Mouse (Mus musculus): ENCODE results near the gene Pth2. TPM values are rescaled to one million over a fixed set of nuclear protein-coding genes. Genes with fewer than 3 reads are reported as not detected.

Pth2 gene
- polyA plus RNA-seq (2015; fragmentation: Nextera tagmentation; extraction: Ambion mirVana), result not detected in 2 replicates

DNA sequence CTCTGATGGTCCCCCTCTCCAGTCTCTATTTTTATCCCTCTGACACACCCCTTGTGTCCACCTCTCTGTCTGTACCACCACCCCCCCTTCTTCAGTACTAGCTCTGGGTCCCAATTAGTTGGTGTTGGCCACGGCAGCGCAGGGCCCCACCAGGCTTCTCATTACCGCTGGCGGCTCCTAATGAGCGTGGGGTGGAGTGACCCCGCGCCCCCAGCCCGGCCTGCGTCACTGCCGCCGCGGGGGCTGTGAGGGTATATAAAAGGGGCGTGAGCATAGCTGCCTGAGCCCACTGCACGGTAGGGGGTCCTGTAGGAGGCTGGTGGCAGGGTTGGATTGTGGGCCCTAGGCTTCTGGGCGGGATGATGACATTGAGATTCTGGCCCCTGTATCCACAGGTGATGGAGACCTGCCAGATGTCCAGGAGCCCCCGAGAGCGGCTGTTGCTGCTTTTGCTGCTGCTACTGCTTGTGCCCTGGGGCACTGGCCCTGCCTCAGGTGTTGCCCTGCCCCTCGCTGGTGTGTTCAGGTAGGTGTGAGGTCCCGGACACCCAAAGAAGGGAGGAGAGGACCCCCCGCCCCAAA is at the start of gene Pth2:
Gene Pth2, plus strand, starts transcription at position 100 of the 582 bp plus-strand sequence.
- no peak within 1 kb of the TSS for H3K27ac ChIP-seq
- H3K4me2 ChIP-seq, result peak within 1 kb of the TSS; percentile 66
- H3K27me3 ChIP-seq (replicated peaks), result peaks cover 98% of the 10 kb centered on the region
- H3K4me3 ChIP-seq (replicated peaks), result no peak within 1 kb of the TSS
- H3K4me1 ChIP-seq, result peaks cover 12% of the 10 kb centered on the region
- no peak for ATAC-seq (ENCODE audit: insufficient read depth, low FRiP score, low read depth)
- WGBS, result 18% methylated on average over 20 of the region's 20 CpGs
- H3K9ac ChIP-seq, result no peak within 1 kb of the TSS
- no peaks in the 10 kb centered on the region for H3K36me3 ChIP-seq
- H3K9me3 ChIP-seq, result no peaks in the 10 kb centered on the region

- H3K36me3 ChIP-seq, result peaks cover 4% of the 10 kb centered on the region
- H3K27me3 ChIP-seq (replicated peaks), result no peaks in the 10 kb centered on the region
- peaks cover 24% of the 10 kb centered on the region for H3K4me1 ChIP-seq
- H3K4me3 ChIP-seq (replicated peaks), result no peak overlapping the region
- H3K9ac ChIP-seq, result no peak overlapping the region
- no peak overlapping the region for H3K27ac ChIP-seq
- ATAC-seq (ENCODE audit: insufficient read depth, low FRiP score, low read depth), result no peak
- H3K4me2 ChIP-seq, result no peak overlapping the region
- no peaks in the 10 kb centered on the region for H3K9me3 ChIP-seq
- 76% methylated on average over 11 of the region's 11 CpGs for WGBS
Measured at GRCm38 (mm10) chr7:45131850-45132249, 48.9 kb upstream of the Pth2 start.

GRCm38 (mm10) chr7:45133446-45134159 is 47.2 kb upstream of the Pth2 start:
- Histone ChIP-seq H3K27ac (no peak overlapping the region), H3K4me1 (peaks cover 16% of the 10 kb centered on the region), H3K4me2 (no peak overlapping the region), H3K36me3 (no peaks in the 10 kb centered on the region), H3K4me3 (replicated peaks) (no peak overlapping the region), H3K9ac (no peak overlapping the region), H3K9me3 (no peaks in the 10 kb centered on the region), H3K27me3 (replicated peaks) (no peaks in the 10 kb centered on the region)
- ATAC-seq (ENCODE audit: insufficient read depth, low FRiP score, low read depth), result no peak
- 73% methylated on average over 8 of the region's 8 CpGs for WGBS

- Histone ChIP-seq H3K9me3 (no peaks in the 10 kb centered on the region), H3K27me3 (replicated peaks) (no peaks in the 10 kb centered on the region), H3K4me1 (peaks cover 11% of the 10 kb centered on the region), H3K4me3 (replicated peaks) (no peak overlapping the region; the same call in 1 of the 2 replicates), H3K9ac (no peak overlapping the region), H3K27ac (no peak overlapping the region), H3K36me3 (no peaks in the 10 kb centered on the region), H3K4me2 (peak overlapping the region; percentile 23)
- ATAC-seq (ENCODE audit: insufficient read depth, low FRiP score, low read depth), result 0 out of 2 replicates have a peak, but pooled peaks have one; percentile 23
- WGBS, result 11% methylated on average over 12 of the region's 12 CpGs
Measured at GRCm38 (mm10) chr7:45134544-45135026, 46.2 kb upstream of the Pth2 start.

DNA sequence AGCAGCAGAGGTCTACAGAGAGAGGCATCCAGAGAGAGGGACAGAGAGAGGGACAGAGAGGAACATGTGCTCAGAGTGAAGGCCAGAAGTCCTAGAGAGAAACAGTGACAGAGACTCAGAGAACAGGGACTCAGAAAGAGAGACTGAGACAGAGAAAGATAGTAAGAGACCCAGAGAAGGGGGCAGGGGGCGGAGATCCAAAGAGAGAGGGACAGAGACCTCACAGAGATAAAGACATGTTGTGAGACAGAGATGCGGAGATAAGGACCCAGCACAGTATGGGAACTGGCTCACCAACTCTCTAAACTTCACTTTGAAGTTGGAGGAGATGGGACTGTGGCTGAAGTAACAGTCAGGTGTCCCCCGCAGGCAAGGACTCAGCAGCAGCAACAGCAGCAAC is 45.4 kb upstream of the Pth2 start:
- 80% methylated on average over 3 of the region's 3 CpGs for WGBS
- Histone ChIP-seq H3K27me3 (replicated peaks) (no peaks in the 10 kb centered on the region), H3K9me3 (no peaks in the 10 kb centered on the region), H3K4me1 (peaks cover 6% of the 10 kb centered on the region), H3K9ac (0 out of 2 replicates have a peak overlapping the region, but pooled peaks have one; percentile 40), H3K27ac (no peak overlapping the region), H3K36me3 (no peaks in the 10 kb centered on the region), H3K4me3 (replicated peaks) (peak overlapping the region; percentile 68), H3K4me2 (peak overlapping the region; percentile 67)
- ATAC-seq (ENCODE audit: insufficient read depth, low FRiP score, low read depth), result no peak

- Histone ChIP-seq H3K36me3 (no peaks in the 10 kb centered on the region), H3K27ac (0 out of 2 replicates have a peak within 1 kb of the TSS, but pooled peaks have one; percentile 45)
- ATAC-seq (ENCODE audit: insufficient read depth, low FRiP score, low read depth), result peak; percentile 80
Measured at GRCm38 (mm10) chr7:45135993-45136567, 44.7 kb upstream of the Pth2 start, which contains the start of the genes Gm45713 and Flt3l. TSS of gene Gm45713 (minus strand) at chr7:45136231. TSS of gene Flt3l (minus strand) at chr7:45136432.

DNA sequence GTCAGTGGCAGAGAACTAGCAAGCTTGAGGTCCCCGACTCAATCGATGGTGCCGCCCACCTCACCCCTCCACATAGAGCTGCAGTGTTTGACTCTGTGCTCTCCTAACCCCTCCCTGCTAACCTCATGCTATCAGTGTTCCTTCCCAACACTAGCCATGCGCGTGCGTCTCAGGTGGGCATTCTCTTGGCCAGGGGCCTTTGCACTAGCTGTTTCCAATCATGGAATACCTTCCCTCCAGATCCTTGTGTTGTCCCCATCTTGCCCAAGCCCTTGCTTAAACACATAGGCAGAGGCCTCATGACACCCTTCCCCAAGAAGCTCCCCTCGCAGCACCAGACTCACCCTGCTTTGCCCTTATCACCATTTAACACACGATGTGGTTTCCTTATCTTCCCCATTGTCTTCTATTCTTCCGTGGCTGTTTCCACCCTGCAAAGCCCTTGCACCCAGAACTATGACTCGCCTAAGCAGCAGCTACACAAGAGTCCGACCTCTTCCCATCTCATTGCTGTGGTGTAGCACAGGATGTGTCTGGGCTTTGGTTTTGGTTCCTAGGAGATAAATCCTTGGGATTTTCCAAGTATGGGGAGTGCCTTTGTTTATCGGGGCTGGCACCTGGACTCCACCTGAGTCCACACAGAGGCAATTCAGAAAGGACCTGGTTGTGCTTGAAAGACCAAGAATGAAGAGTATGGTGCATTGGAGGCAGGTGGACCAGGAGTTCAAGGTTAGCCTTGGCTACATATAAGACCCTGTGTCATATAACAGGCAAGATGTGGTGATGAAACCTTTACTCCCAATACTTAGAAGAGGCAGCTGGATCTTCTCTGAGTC is 43.4 kb upstream of the Pth2 start:
- 64% methylated on average over 12 of the region's 12 CpGs for WGBS
- Histone ChIP-seq H3K27me3 (replicated peaks) (no peaks in the 10 kb centered on the region), H3K4me3 (replicated peaks) (no peak overlapping the region), H3K36me3 (0 out of 2 replicates have a peak, but pooled peaks cover 8% of the 10 kb centered on the region), H3K4me1 (peaks cover 6% of the 10 kb centered on the region), H3K4me2 (no peak overlapping the region), H3K9ac (no peak overlapping the region), H3K27ac (no peak overlapping the region), H3K9me3 (no peaks in the 10 kb centered on the region)
- ATAC-seq (ENCODE audit: insufficient read depth, low FRiP score, low read depth), result no peak

More at GRCm38 (mm10) chr7:45135993-45136567, 44.7 kb upstream of the Pth2 start, which contains the start of the genes Gm45713 and Flt3l:
- H3K4me1 ChIP-seq, result peaks cover 6% of the 10 kb centered on the region
- H3K27me3 ChIP-seq (replicated peaks), result no peaks in the 10 kb centered on the region
- H3K4me3 ChIP-seq (replicated peaks), result peak within 1 kb of the TSS; percentile 68
- WGBS, result 2% methylated on average over 29 of the region's 29 CpGs
- H3K4me2 ChIP-seq, result peak within 1 kb of the TSS; percentile 67
- peak within 1 kb of the TSS; percentile 40; the same call in 1 of the 2 replicates for H3K9ac ChIP-seq
- H3K9me3 ChIP-seq, result no peaks in the 10 kb centered on the region

DNA sequence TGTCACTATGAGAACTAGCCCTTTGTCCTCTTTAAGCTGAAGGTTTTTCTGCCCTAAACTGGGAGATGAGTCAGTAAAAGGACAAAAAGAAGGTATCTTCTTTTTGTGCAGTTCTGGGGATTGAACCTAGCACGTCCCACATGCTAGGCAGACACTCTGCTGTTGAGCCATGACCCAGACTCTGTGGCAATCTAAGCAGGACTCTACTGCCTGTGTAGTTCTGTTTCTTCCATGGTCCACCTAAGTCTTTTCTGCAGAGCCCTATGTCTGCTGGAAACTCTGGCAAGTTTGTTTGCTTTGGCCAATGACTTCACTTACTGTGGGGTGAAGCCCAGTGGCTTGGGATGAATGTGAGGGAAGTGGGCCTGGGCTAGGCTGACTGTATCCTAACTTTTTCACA is 42.4 kb upstream of the Pth2 start:
- no peak overlapping the region for H3K4me3 ChIP-seq (replicated peaks)
- 0 out of 2 replicates have a peak, but pooled peaks cover 17% of the 10 kb centered on the region for H3K36me3 ChIP-seq
- H3K27ac ChIP-seq, result no peak overlapping the region
- no peak for ATAC-seq (ENCODE audit: insufficient read depth, low FRiP score, low read depth)
- H3K4me2 ChIP-seq, result no peak overlapping the region
- H3K27me3 ChIP-seq (replicated peaks), result no peaks in the 10 kb centered on the region
- WGBS, result 92% methylated on average over 1 of the region's 1 CpGs
- H3K9ac ChIP-seq, result no peak overlapping the region
- H3K4me1 ChIP-seq, result peaks cover 6% of the 10 kb centered on the region
- no peaks in the 10 kb centered on the region for H3K9me3 ChIP-seq

DNA sequence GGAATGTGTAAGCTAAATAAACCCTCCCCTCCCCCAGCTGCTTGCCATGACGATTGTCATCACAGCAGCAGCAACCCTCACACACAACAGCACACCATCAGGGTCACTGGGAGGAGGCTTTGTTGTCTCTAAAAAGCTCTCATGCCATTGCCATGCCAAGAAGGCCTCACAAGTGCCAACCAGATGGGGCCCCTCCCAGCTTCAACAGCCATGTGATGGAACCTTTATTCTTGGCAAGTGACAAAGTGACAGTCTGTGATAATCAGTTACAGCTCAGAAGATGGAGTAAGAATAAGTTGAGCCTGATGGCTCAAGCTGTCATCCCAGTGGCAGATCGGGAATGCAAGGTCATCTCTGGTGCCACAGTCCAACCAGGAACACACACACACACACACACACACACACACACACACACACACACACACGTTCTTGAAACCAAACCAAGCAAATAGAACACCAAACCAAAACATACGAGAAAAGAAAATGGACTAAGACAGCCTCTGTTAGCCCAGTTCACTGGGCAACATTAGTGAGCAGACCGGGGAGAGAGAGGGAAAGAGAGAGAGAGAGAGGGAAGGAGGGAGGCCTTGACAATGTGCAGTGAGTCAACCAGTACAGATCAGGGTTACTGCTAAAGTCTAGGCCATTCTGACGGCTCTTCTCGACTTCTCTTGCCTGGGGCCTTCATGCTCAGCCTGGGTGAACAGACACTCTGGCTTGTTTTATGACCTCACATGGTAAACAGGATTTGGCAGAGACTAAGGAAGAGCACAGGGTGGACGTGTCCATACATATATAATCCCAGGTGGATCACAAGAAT is 40.7 kb upstream of the Pth2 start:
- Histone ChIP-seq H3K4me2 (no peak overlapping the region), H3K27ac (no peak overlapping the region), H3K4me3 (replicated peaks) (no peak overlapping the region), H3K9me3 (no peaks in the 10 kb centered on the region), H3K4me1 (no peaks in the 10 kb centered on the region), H3K36me3 (0 out of 2 replicates have a peak, but pooled peaks cover 25% of the 10 kb centered on the region), H3K9ac (no peak overlapping the region), H3K27me3 (replicated peaks) (no peaks in the 10 kb centered on the region)
- WGBS, result 69% methylated on average over 8 of the region's 8 CpGs
- ATAC-seq (ENCODE audit: insufficient read depth, low FRiP score, low read depth), result no peak

GRCm38 (mm10) chr7:45141319-45141718 is 39.5 kb upstream of the Pth2 start:
- no peak overlapping the region for H3K4me3 ChIP-seq (replicated peaks)
- no peak for ATAC-seq (ENCODE audit: insufficient read depth, low FRiP score, low read depth)
- no peaks in the 10 kb centered on the region for H3K9me3 ChIP-seq
- no peak overlapping the region for H3K4me2 ChIP-seq
- H3K4me1 ChIP-seq, result no peaks in the 10 kb centered on the region
- 89% methylated on average over 3 of the region's 3 CpGs for WGBS
- H3K27ac ChIP-seq, result no peak overlapping the region
- H3K36me3 ChIP-seq, result 0 out of 2 replicates have a peak, but pooled peaks cover 34% of the 10 kb centered on the region
- no peaks in the 10 kb centered on the region for H3K27me3 ChIP-seq (replicated peaks)
- no peak overlapping the region for H3K9ac ChIP-seq

All from stomach, embryonic 15.5 days (tissue).